Mouse (Mus musculus) layer of hippocampus, adult 18-20 months (tissue): ENCODE results near the gene Lrrc36. TPM values are rescaled to one million over a fixed set of nuclear protein-coding genes. Genes with fewer than 3 reads are reported as not detected.
A peak's percentile ranks its signal among the peaks of the same experiment; 100 is the strongest.

ENCODE experiments used
- DNase-seq, 2 experiments: peaks; one replicate each; pipeline ENCODE4 v3.0.0; 2022; ENCODE audit warnings: low spot score in 2 of 2
- total RNA-seq, 2 experiments: library from RNA; stranded (reverse); gene quantifications; 2 replicates each; pipeline ENCODE4 v1.2.3; 2021

Gene Lrrc36
- total RNA-seq, 2 experiments from 2014 or later = 0.76 to 1.3 TPM

DNA sequence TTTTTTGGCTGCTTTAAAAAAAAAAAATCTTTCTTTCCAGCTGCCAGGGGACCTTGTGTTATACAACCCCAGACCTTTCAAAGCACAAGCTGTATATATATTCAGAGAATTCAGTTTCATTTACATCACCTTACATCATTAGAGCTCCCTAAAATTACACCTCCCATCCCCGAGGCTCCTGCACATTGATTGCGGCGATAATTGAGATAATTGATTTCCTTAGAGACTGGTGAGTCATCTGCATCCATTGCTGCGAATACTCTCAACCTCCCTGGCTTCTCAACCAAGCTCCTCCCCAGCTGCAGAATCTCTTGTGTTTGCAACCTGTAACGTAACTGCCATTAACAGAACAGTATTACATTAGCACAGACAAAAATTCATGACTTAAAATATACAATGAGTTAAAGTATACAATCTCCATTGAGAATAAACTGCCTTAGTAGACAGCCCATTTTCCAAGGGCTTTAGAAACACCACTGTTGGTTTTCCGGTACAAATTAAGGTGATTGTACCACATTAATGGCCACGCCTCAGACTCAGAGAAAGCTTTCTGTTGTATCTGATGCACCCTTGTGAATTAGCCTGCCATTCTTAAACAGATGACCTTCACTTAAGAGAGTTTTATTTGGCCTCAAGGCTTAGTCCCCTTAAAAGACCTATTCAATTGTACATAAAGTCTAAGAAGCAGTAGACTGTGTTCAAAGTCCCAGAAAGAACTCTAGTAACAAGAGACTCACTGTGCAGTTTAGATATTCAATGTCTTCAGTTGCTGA, 18.6 kb downstream of the Lrrc36 start:
- DNase-seq = no peak

DNA sequence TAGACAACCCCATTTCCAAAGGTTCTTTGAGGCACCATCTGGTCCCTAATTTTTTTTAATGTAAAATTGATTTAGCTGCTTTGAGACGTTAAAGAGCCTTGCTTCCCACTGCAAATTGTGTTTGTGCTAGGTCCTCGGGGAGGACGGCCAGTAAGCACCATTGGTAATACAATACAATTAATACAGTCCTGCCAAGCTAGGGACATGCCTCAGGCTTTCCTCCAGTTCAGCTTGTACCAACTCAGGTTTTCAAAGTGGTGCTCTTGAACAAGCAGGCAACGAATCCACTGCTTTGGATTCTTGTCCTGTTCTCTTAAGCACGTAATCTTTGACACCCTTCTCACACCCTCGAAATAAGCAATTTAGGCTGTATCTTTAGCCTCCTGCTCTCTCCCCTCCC, 19.6 kb downstream of the Lrrc36 start:
- DNase-seq = peak in 1 of 2 experiments; percentile 16

DNA sequence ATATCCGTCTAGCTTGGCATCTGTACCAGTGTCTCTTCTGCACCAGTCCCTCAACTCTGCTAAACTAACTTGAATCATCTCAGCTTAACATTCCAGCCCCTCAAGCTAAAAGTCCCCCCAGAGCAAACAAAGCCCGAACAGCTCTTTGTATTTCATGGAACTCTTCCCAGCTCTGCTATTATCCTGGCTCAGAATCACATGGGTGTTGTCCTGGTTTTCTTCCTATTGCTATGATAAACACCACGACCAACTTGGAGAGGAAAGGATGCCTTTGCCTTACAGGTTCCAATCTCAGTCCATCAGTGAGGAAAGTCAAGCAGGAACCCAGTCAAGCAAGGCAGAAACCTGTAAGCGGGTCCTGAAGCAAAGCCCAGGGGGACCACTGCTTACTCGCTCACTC, 20.1 kb downstream of the Lrrc36 start:
- no peak for DNase-seq

GRCm38 (mm10) chr8:105434136-105434535, 20.8 kb downstream of the Lrrc36 start:
- DNase-seq = no peak

DNA sequence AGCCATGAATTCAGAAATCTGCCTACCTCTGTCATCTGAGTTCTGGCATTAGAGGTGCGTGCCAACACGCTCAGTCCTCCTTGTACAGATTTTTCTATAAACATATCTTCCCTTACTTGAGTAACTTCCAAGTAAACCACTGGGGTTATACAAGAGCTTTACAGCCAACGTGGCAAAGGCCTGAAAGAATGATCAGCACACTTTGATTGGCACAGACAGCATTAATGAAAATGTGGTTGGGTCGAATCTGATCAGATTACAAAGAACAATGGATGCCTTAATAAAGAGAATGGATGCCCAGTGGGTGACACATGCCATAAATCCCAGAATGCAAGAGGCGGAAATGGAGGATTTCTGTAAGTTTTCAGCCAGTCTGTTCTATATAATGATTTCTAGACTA, 22.8 kb downstream of the Lrrc36 start:
- no peak for DNase-seq

DNA sequence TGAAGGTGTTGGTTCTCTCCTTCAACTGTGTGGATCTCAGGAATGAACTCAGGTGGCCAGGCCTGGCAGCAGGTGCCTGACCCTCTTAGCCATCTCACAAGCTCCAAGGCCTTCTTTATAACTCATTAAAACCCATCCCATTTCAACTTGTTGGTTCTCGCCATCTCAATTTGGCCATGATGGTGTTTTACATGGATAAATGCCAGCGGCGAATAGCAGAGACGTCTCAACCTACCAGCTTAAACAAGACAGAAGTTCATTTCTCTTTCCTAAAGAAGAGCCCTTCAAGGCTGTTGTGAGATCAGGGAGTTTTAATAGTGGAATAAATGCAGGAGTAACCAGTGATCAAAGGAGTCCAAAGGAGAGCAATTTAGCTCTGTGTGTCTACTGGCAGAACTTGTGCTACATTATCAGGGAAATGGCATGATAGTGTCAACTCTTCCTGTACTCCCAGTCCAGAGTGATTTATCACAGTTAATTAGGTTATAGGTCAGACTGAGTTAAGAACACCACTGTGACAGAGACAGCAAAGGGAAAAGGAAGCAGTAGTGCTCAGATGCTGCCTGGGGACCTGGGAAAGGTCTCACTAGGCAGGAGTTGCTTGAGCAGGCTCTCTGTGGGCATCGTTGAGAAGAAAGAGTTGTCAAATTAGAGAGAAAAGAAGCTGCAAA, 23.8 kb downstream of the Lrrc36 start:
- DNase-seq = no peak

DNA sequence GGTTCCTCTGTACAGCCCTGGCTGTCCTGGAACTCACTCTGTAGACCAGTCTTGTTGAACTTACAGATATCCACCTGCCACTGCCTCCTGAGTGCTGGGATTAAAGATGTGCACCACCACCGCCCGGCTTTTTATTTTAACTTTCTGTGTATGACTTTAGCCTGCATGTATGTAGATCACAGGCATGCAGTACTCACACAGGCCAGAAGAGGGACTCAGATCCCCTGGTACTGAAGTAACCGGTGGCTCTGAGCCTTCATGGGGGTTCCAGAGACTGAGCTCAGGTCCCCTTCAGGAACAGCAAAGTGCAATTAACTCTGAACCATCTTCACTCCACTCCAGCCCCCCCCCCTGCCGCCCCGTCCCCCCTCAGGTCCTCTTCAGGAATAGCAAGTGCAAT, 25.5 kb downstream of the Lrrc36 start:
- DNase-seq = no peak

DNA sequence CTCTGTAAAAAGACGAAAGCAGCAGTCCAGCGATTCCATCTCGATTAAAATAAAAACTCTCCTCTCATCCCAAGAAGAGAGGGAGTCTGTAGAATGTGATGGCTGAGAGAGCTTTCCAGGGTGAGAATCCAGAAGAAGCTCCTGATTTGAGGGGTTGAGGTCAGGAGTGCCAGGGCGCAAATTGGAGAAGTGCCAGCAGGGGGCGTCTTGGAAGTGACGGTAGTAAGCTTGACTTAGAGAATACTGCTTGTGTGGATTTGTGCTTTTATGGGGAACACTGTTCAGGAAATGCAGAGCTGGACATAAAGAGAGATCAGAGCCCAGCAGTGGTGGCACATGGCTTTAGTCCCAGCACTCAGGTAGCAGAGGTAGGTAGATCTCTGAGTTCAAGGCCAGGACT, 28.1 kb downstream of the Lrrc36 start:
- no peak for DNase-seq

- DNase-seq = no peak
Measured at GRCm38 (mm10) chr8:105442661-105443060, 29.3 kb downstream of the Lrrc36 start.

- DNase-seq = peak; percentile 45 to 78
Measured at GRCm38 (mm10) chr8:105445296-105446126, 32.1 kb downstream of the Lrrc36 start.

GRCm38 (mm10) chr8:105446127-105446552, 32.8 kb downstream of the Lrrc36 start:
- DNase-seq = peak in 1 of 2 experiments; percentile 31

DNA sequence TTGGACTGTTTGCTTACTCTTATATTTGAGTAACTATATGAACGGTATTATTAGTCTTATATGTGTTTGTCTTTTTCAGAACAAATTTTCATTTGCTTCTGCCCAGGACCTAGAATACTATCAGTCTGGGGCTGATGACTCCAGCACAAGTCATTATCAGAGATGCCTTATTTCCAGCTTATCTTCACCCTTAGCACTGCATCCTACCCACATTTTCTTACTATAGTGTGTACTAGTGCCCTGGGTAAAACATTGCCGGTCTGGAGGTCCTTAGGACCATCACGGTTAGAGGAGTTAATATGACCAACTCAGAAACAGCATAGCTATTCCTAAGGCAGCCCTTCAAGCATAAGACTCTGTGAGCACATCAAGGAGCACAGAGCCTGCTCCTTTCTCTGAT, 34.8 kb downstream of the Lrrc36 start:
- no peak for DNase-seq

DNA sequence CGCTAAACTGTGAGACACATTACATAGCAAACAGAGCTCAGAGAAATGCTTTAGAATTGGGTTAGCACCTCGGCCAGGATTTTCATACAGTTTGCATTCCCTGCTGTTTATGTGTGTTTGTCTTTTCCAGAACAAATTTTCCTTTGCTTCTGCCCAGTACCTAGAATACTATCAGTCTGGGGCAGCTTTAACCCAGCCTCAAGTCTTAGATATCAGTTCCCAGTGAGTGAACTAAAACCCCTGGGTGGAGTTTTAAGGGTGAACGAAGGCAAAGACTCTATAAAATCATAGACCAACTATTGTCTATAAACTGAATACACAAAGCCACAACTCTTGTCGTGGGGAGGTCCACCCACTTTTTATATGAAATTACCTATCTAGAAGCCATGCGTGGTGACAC, 35.2 kb downstream of the Lrrc36 start:
- DNase-seq = no peak

DNA sequence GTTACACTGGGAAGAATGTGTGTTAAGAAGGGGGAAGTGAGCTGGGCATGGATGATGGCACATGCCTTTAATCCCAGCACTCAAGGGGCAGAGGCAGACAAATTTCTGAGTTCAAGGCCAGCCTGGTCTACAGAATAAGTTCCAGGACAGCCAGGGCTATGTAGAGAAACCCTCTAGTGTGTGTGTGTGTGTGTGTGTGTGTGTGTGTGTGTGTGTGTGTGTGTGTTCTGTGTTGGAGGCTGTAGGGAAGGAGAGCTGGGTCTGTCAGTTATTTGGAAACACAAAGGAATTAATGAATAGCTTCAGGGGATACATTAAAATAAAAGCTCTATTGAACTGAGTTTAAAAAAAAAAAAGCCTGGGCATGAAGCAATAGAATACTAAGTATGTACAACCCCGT, 37.6 kb downstream of the Lrrc36 start:
- no peak for DNase-seq

- no peak for DNase-seq
Measured at GRCm38 (mm10) chr8:105451903-105452603, 38.7 kb downstream of the Lrrc36 start.

DNA sequence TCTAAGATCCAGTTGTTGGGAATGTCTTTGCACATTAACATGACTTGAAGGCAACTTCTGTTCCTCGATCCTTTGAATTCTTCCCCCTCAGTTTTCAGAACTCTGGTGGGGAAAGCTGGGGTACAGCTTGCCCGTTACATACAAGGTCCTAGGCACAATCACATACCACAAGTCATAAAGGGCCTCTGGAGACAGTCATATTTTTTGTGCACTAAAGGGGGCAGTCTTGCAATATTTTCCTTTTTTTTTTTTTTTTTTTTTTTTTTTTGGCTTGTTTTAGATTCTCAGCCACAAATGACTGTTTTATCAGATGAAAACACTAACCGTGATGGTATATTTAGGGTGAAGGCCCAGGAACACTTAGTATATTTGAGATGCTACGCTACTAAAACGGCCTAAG, 39.9 kb downstream of the Lrrc36 start:
- DNase-seq = no peak

- DNase-seq = no peak
Measured at GRCm38 (mm10) chr8:105454088-105454487, 40.7 kb downstream of the Lrrc36 start.

DNA sequence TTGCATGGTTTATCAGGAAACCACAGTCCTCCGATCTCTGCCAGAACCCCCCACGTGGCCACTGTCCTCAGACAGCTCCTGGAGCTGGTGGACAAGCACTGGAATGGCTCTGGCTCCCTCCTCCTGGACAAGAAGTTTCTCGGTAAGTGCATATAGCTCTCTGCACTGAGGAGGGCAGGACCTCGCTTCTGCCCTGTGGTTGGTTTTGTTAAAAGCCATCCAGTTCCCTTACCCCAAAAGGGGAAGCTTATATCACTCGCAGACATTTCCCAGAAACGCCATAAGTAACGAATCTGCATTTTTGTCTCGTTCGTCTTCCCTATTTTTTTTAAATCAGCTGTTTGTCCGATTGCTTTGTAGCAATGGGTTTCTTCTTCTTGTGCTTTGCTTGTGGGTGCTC, 41.8 kb downstream of the Lrrc36 start:
- no peak for DNase-seq

GRCm38 (mm10) chr8:105461085-105461803, 47.9 kb downstream of the Lrrc36 start:
- no peak for DNase-seq

- no peak for DNase-seq
Measured at GRCm38 (mm10) chr8:105464595-105464994, 51.2 kb downstream of the Lrrc36 start.

GRCm38 (mm10) chr8:105466246-105466645, 52.9 kb downstream of the Lrrc36 start:
- no peak for DNase-seq
